Comparison of ENCODE assay signal across 16 mouse cellular contexts in genomic region chr7:144325603-144326002, GRCm38 (mm10).
DNase-seq lines count a peak whose midpoint lies in the region; ATAC-seq lines count a peak whose summit lies in the region.
"Had no signal": no experiment of that assay in that cellular context is flagged by ENCODE, and none has a peak within 500 bp of the region (broad histone marks: within the 10 kb centered on the region; RNA-seq: fewer than 3 reads in every experiment).

No protein-coding gene starts in this region.

- H3K27ac ChIP-seq in midbrain, embryonic 14.5 days (replicated peaks; ENCODE audit: low read depth, low read length): no peak overlapping the region
- no peak overlapping the region for H3K27ac ChIP-seq in heart, embryonic 11.5 days (ENCODE audit: low read depth, low read length)
- H3K27ac ChIP-seq: forebrain, embryonic 15.5 days; limb, embryonic 10.5 days; liver, embryonic 13.5 days had no signal

- intact Hi-C loops in left cerebral cortex, postnatal 10 days (cut with DNase I): no loop called here

- H3K4me3 ChIP-seq in midbrain, embryonic 14.5 days (replicated peaks; ENCODE audit: low read depth, low read length): no peak overlapping the region
- H3K4me3 ChIP-seq in heart, embryonic 11.5 days (ENCODE audit: low read depth, low read length): no peak overlapping the region
- H3K4me3 ChIP-seq: forebrain, embryonic 15.5 days; limb, embryonic 10.5 days; liver, embryonic 13.5 days had no signal

- H3K4me1 ChIP-seq in midbrain, embryonic 14.5 days (ENCODE audit: control insufficient read depth, insufficient read depth, low read length): no peaks in the 10 kb centered on the region
- no peaks in the 10 kb centered on the region for H3K4me1 ChIP-seq in heart, embryonic 11.5 days (ENCODE audit: control insufficient read depth, insufficient read depth, low read length)
- H3K4me1 ChIP-seq: forebrain, embryonic 15.5 days; limb, embryonic 10.5 days; liver, embryonic 13.5 days had no signal

- WGBS in midbrain, embryonic 14.5 days: 88% methylated on average over 10 of the region's 10 CpGs
- 89% methylated on average over 10 of the region's 10 CpGs for WGBS in heart, embryonic 11.5 days (ENCODE audit: insufficient replicate concordance)

- no peaks in the 10 kb centered on the region for H3K9me3 ChIP-seq in midbrain, embryonic 14.5 days (ENCODE audit: control insufficient read depth, low read length)
- no peaks in the 10 kb centered on the region for H3K9me3 ChIP-seq in heart, embryonic 11.5 days (replicated peaks; ENCODE audit: control insufficient read depth, low read length)
- H3K9me3 ChIP-seq: forebrain, embryonic 15.5 days; limb, embryonic 10.5 days; liver, embryonic 13.5 days had no signal

- ATAC-seq in midbrain, embryonic 14.5 days (ENCODE audit: low FRiP score, low TSS enrichment): no peak
- ATAC-seq in heart, embryonic 11.5 days (replicated peaks; ENCODE audit: insufficient number of reproducible peaks, low FRiP score, low TSS enrichment): no peak
- ATAC-seq: forebrain, embryonic 15.5 days; inflammation-experienced regulatory T-cells, adult 6 months had no signal

- peak; percentile 55 to 66 for DNase-seq in cerebellum, postnatal 14 days
- no peak for DNase-seq in cerebellum, adult 11-12 months
- peak; percentile 66 to 79 for DNase-seq in layer of hippocampus, adult 18-20 months (ENCODE audit: low spot score in 2 of 2)
- peak; percentile 60 to 66 for DNase-seq in left cerebral cortex, postnatal 10 days (ENCODE audit: extremely low spot score in 1 of 2, low spot score in 2 of 2)
- peak; percentile 83 for DNase-seq in right cerebral cortex, postnatal 25 days
- DNase-seq in midbrain, embryonic 14.5 days: no peak
- no peak for DNase-seq in lung, postnatal 25 days (ENCODE audit: low spot score)
- DNase-seq: liver, embryonic 13.5 days; lung, postnatal 14 days; spleen, adult 18-20 months; thymus, postnatal 36 days had no signal

- H3K4me2 ChIP-seq in midbrain, embryonic 14.5 days (ENCODE audit: low read length): no peak overlapping the region
- H3K4me2 ChIP-seq in heart, embryonic 11.5 days: no peak overlapping the region
- H3K4me2 ChIP-seq: forebrain, embryonic 15.5 days; liver, embryonic 13.5 days; midbrain, embryonic 11.5 days had no signal

- no peaks in the 10 kb centered on the region for H3K36me3 ChIP-seq in midbrain, embryonic 14.5 days (ENCODE audit: control insufficient read depth, insufficient read depth, low read length)
- H3K36me3 ChIP-seq in heart, embryonic 11.5 days (ENCODE audit: control insufficient read depth, insufficient read depth, low read length): no peaks in the 10 kb centered on the region
- H3K36me3 ChIP-seq: forebrain, embryonic 15.5 days; limb, embryonic 10.5 days; liver, embryonic 13.5 days had no signal

- H3K9ac ChIP-seq in midbrain, embryonic 14.5 days (replicated peaks; ENCODE audit: low read length): no peak overlapping the region
- H3K9ac ChIP-seq in heart, embryonic 11.5 days (ENCODE audit: low read depth, low read length): no peak overlapping the region
- H3K9ac ChIP-seq: forebrain, embryonic 15.5 days; liver, embryonic 13.5 days had no signal

- H3K27me3 ChIP-seq in midbrain, embryonic 14.5 days (ENCODE audit: control insufficient read depth, insufficient read depth, low read length): no peaks in the 10 kb centered on the region
- no peaks in the 10 kb centered on the region; the same call in 1 of the 2 replicates for H3K27me3 ChIP-seq in heart, embryonic 11.5 days (ENCODE audit: control insufficient read depth, insufficient read depth, low read length)
- H3K27me3 ChIP-seq: forebrain, embryonic 15.5 days; liver, embryonic 13.5 days had no signal

Comparison
In these comparisons a context has a peak if more than half of its experiments do, and no peak if none do; other contexts are left out.
1. DNase-seq: peak in cerebellum, postnatal 14 days (2 of 2), layer of hippocampus, adult 18-20 months (2 of 2), left cerebral cortex, postnatal 10 days (2 of 2) and right cerebral cortex, postnatal 25 days (single experiment); none in cerebellum, adult 11-12 months (single experiment), midbrain, embryonic 14.5 days (single experiment) and lung, postnatal 25 days (single experiment).